Mouse (Mus musculus) forebrain, postnatal 0 days (tissue): ENCODE measurements at regions not wholly inside any gene's neighbourhood (a gene's known extent, or its start where the extent isn't known, plus 50 kb on each side); places are given as distances from the start of the nearest gene placed in this dataset.

ENCODE experiments used
- ATAC-seq: fragments of 200-750 bp; cut with Nextera tagmentation; 2 replicates; pipeline ENCODE4 v1.8.0; 2017; ENCODE audit warnings: mild to moderate bottlenecking, moderate library complexity
- DNase-seq: peaks from one replicate; pipeline ENCODE4 v3.0.0-alpha.2; 2015
- H3K27ac ChIP-seq: fragments of 300-500 bp; sonication (generic); 2 replicates; pipeline ENCODE4 v1.5.1; 2014; ENCODE audit warnings: low read depth, mild to moderate bottlenecking, antibody characterized with exemption, low read length, moderate library complexity, mixed read lengths
- H3K27me3 ChIP-seq: fragments of 300-500 bp; sonication (generic); 2 replicates; pipeline ENCODE4 v1.6.1; 2014; ENCODE audit warnings: mild to moderate bottlenecking, low read length, mixed read lengths; ENCODE audit not compliant: insufficient read depth
- H3K36me3 ChIP-seq: fragments of 300-500 bp; sonication (generic); 2 replicates; pipeline ENCODE4 v1.6.1; 2014; ENCODE audit warnings: mild to moderate bottlenecking, moderate library complexity; ENCODE audit not compliant: insufficient read depth
- H3K4me1 ChIP-seq: fragments of 300-500 bp; sonication (generic); 2 replicates; pipeline ENCODE4 v1.6.1; 2014; ENCODE audit warnings: antibody characterized with exemption; ENCODE audit not compliant: insufficient read depth
- H3K4me2 ChIP-seq: fragments of 300-500 bp; sonication (generic); 2 replicates; pipeline ENCODE4 v1.6.1; 2014; ENCODE audit warnings: low read depth, mild to moderate bottlenecking, moderate library complexity
- H3K4me3 ChIP-seq: fragments of 300-500 bp; sonication (generic); 2 replicates; pipeline ENCODE4 v1.5.1; 2014; ENCODE audit warnings: low read depth, low read length, mixed read lengths
- H3K9ac ChIP-seq: fragments of 300-500 bp; sonication (generic); 2 replicates; pipeline ENCODE4 v1.6.1; 2014; ENCODE audit warnings: mild to moderate bottlenecking
- H3K9me3 ChIP-seq: fragments of 300-500 bp; sonication (generic); 2 replicates; pipeline ENCODE4 v1.6.1; 2016; ENCODE audit warnings: low read length
- CTCF ChIP-seq: sonication (generic); IDR thresholded peaks from 2 replicates; pipeline ENCODE4 v1.5.1; 2016; ENCODE audit warnings: antibody characterized with exemption, control low read depth, low read depth
- WGBS: fragments of 180-500 bp; shearing (Covaris S2); extraction: QIAGEN DNeasy Blood & Tissue Kit; methylation state at CpG from one replicate; pipeline ENCODE4 v1.1.7; 2014; 5-methylcytosine and 5-hydroxymethylcytosine counted together

DNA sequence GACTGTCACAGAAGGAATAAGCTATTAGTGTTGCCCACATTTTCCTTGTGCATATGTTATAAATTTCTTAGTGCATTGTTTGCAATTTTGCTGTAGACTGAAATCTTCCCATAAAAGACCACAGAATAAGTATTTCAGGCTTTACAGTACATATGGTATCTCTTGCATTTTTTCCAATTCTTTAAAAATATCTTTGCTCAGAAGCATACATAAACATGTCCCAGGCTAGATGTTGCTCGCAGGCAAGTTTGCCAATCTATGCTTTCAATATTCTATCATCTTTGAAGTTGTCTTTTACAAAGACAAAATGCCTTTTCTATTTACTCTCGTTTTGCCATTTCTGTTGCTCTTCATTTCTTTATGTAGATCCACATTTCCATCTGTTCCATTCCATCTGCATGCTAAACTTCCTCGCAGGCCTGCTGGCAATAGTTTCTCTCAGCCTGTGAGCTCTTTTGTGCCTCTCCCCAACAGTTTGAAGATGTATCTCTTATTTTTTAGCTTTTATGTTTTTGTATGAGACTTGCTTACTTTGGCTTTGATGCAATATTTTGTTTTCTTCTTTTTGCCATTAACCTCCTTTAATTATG is 120.0 kb upstream of the Cdr1 start:
- 66% methylated on average over 3 of the region's 3 CpGs for WGBS
- DNase-seq: peak; percentile 64
- no peak for TF ChIP-seq CTCF

DNA sequence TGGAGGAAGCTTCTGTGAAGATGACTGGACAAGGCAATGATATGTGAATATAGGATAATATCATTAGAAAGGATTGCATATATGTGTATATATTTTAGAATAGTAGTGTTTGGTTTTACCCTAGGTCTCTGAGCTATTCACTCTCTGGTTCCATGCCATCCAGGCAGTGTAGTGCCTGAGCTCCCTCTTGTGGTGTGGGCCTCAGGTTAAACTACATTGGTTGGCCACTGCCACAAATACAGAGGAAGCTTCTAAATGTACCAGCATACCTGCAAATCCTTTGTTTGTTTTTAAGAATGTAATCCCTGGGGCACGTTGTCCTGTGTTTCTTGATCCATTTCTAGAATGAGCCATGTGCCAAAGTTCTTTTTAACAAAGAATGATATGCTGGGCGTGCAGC is 119.1 kb upstream of the Cdr1 start:
- no peaks in the 10 kb centered on the region for H3K4me1 ChIP-seq
- 0 out of 2 replicates have a peak, but pooled peaks have one; percentile 21 for TF ChIP-seq CTCF
- H3K27ac ChIP-seq: no peak overlapping the region
- ATAC-seq (no peak; the same call in 1 of the 2 replicates), DNase-seq (peak; percentile 17)
- no peaks in the 10 kb centered on the region for H3K9me3 ChIP-seq
- H3K4me2 ChIP-seq: no peak overlapping the region
- H3K4me3 ChIP-seq: no peak overlapping the region
- H3K36me3 ChIP-seq: no peaks in the 10 kb centered on the region
- H3K9ac ChIP-seq: no peak overlapping the region
- H3K27me3 ChIP-seq: no peaks in the 10 kb centered on the region
- 46% methylated on average over 2 of the region's 2 CpGs for WGBS

More for the DNA sequence above, 120.0 kb upstream of the Cdr1 start:
- H3K27me3 ChIP-seq: no peaks in the 10 kb centered on the region
- no peak overlapping the region for H3K4me2 ChIP-seq
- H3K4me3 ChIP-seq: no peak overlapping the region
- no peaks in the 10 kb centered on the region for H3K36me3 ChIP-seq
- no peak overlapping the region for H3K27ac ChIP-seq
- peak; percentile 87 for ATAC-seq
- no peaks in the 10 kb centered on the region for H3K9me3 ChIP-seq
- no peaks in the 10 kb centered on the region for H3K4me1 ChIP-seq
- no peak overlapping the region for H3K9ac ChIP-seq
